Mouse (Mus musculus) forebrain, embryonic 15.5 days (tissue): Measurements from ENCODE around the gene Upk2. TPM values are rescaled to one million over a fixed set of nuclear protein-coding genes. Genes with fewer than 3 reads are reported as not detected.
A peak's percentile ranks its signal among the peaks of the same experiment; 100 is the strongest.
"Not testable (repeated sequence)": the region's sequence is repeated elsewhere in the genome, so short reads cannot be mapped to it uniquely, and the experiment has no call there.

ENCODE experiments used
- ATAC-seq: fragments of 200-750 bp; cut with Nextera tagmentation; replicated peaks from 2 replicates; pipeline ENCODE4 v1.8.0; 2017; ENCODE audit warnings: mild to moderate bottlenecking, moderate TSS enrichment, moderate library complexity
- H3K27ac ChIP-seq: fragments of 300-500 bp; sonication (generic); replicated peaks from 2 replicates; pipeline ENCODE4 v1.5.1; 2015; ENCODE audit warnings: mild to moderate bottlenecking, inconsistent platforms
- H3K27me3 ChIP-seq: fragments of 300-500 bp; sonication (generic); 2 replicates; pipeline ENCODE4 v1.6.1; 2015; ENCODE audit warnings: inconsistent platforms
- H3K36me3 ChIP-seq: fragments of 300-500 bp; sonication (generic); 2 replicates; pipeline ENCODE4 v1.6.1; 2015; ENCODE audit warnings: mild to moderate bottlenecking, inconsistent platforms
- H3K4me1 ChIP-seq: fragments of 300-500 bp; sonication (generic); 2 replicates; pipeline ENCODE4 v1.6.1; 2015; ENCODE audit warnings: inconsistent platforms
- H3K4me2 ChIP-seq: fragments of 300-500 bp; sonication (generic); replicated peaks from 2 replicates; pipeline ENCODE4 v1.6.1; 2015; ENCODE audit warnings: mild to moderate bottlenecking, inconsistent platforms
- H3K4me3 ChIP-seq: fragments of 300-500 bp; sonication (generic); 2 replicates; pipeline ENCODE4 v1.5.1; 2015; ENCODE audit warnings: mild to moderate bottlenecking, inconsistent platforms
- H3K9ac ChIP-seq: fragments of 300-500 bp; sonication (generic); replicated peaks from 2 replicates; pipeline ENCODE4 v1.6.1; 2015; ENCODE audit warnings: mild to moderate bottlenecking, inconsistent platforms
- H3K9me3 ChIP-seq: fragments of 300-500 bp; sonication (generic); 2 replicates; pipeline ENCODE4 v1.6.1; 2016; ENCODE audit warnings: inconsistent platforms
- WGBS: fragments of 180-500 bp; shearing (Covaris S2); methylation state at CpG from one replicate; pipeline ENCODE4 v1.1.7; 2015; ENCODE audit warnings: mixed read lengths; 5-methylcytosine and 5-hydroxymethylcytosine counted together
- polyA plus RNA-seq: library from polyadenylated mRNA; unstranded; fragments of >200 nt; fragmentation: Nextera tagmentation; extraction: Ambion mirVana; gene quantifications from 2 replicates; pipeline ENCODE4 v1.2.1, GENCODE M21; 2015

The Upk2 gene
- polyA plus RNA-seq, 1 experiment from 2014 or later: not detected

DNA sequence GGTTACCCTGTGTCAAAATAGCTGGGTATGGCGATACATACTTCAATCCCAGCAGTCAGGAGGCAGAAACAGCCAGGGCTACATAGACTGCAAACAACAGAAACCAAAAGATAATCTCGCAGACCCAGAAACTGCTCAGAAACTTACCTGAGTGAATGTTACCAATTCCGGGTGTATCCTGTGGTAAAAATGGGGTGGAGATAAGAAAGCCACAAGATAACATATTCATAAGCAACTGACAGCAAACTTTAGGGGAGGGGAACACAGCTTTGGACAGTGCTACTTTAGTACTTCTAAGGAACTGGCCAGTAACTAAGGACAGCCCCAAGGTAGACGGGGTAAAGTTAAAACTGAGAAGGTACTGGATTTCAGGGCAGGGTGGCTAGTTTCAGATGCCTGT is 42.5 kb downstream of the Upk2 start:
- no peak for ATAC-seq
- Histone ChIP-seq H3K27ac (no peak overlapping the region), H3K9ac (no peak overlapping the region), H3K4me3 (no peak overlapping the region), H3K9me3 (no peaks in the 10 kb centered on the region), H3K36me3 (peaks cover 53% of the 10 kb centered on the region), H3K27me3 (no peaks in the 10 kb centered on the region), H3K4me1 (peaks cover 20% of the 10 kb centered on the region), H3K4me2 (no peak overlapping the region)
- 87% methylated on average over 4 of the region's 4 CpGs for WGBS

DNA sequence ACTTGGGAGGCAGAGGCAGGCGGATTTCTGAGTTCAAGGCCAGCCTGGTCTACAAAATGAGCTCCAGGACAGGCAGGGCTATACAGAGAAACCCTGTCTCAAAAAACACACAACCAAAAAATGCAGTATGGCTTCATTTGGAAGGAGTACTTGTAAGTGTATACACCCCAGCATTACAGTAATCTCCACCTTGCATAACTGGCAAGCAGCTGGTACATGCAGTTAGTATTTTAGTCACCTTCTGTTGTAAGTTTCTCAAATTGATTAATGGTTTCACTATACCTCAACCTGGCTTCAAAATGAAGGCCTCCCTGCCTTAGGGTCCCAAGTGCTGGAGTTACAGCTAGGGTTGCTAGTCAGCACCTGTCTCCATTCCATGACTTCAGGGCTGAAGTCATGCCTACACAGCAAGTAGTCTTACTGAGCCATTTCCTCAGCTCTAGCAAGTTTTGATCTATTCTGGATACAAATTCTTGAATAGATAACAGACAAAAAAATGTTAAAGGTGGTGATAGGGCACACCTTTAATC is 43.1 kb downstream of the Upk2 start:
- H3K4me2 ChIP-seq: no peak overlapping the region

DNA sequence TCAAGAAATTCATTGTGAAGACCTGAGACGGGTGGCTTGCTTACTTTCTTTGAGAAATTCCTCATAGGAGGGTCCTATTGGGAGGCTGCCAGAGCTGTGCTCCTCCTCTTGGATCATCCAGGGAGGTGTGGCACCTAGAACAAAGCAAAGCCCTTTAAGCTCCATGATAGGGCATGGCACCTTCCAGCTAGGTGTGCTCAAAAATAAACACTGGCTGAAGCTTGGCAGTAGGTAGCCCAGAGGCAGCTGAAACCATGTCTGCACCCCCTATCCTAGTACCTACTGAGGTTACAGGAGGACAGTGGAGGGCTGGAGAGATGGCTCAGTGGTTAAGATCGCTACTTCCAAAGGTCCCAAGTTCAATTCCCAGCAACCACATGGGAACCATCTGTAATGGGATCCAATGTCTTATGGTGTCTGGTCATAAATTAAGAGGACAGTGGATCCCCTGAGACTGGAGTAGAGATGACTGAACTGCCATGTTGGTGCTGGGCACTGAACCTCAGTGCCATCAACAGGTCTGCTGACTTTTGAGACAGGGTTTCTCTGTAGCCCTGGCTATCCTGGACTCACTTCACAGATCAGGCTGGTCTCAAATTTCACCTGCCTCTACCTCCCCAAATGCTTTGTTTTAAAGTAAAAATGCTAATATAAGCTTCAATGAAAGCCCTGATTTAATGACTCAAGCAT is 44.0 kb downstream of the Upk2 start:
- Histone ChIP-seq H3K4me2 (no peak overlapping the region), H3K9ac (no peak overlapping the region), H3K4me3 (no peak overlapping the region), H3K27me3 (no peaks in the 10 kb centered on the region), H3K36me3 (peaks cover 53% of the 10 kb centered on the region), H3K9me3 (no peaks in the 10 kb centered on the region), H3K27ac (no peak overlapping the region), H3K4me1 (peaks cover 18% of the 10 kb centered on the region)
- WGBS: 79% methylated on average over 2 of the region's 2 CpGs
- no peak for ATAC-seq

More for the DNA sequence above, 43.1 kb downstream of the Upk2 start:
- Histone ChIP-seq H3K9ac (no peak overlapping the region), H3K27ac (no peak overlapping the region), H3K9me3 (no peaks in the 10 kb centered on the region), H3K4me1 (peaks cover 16% of the 10 kb centered on the region), H3K4me3 (no peak overlapping the region), H3K27me3 (no peaks in the 10 kb centered on the region), H3K36me3 (peaks cover 53% of the 10 kb centered on the region)
- no peak for ATAC-seq
- 80% methylated on average over 1 of the region's 1 CpGs for WGBS

DNA sequence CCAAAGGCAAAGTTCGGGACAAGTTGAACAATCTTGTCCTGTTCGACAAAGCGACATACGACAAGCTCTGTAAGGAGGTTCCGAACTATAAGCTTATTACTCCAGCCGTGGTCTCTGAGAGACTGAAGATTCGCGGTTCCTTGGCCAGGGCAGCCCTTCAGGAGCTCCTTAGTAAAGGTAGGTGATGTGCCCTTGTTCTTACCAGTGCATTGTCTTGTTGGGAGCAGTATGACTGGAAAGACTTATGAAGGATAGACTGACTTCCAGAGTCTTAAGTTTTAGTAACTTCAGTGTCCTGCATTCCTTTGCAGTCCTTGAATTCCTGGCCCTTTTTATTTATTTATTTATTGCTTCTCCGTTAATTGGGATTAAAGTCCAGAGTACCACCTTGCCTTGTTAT is 46.1 kb downstream of the Upk2 start:
- peaks cover 68% of the 10 kb centered on the region for H3K36me3 ChIP-seq
- H3K4me2 ChIP-seq: peak overlapping the region; percentile 68
- H3K9ac ChIP-seq, ATAC-seq, H3K27ac ChIP-seq, H3K9me3 ChIP-seq, H3K27me3 ChIP-seq: not testable (repeated sequence)
- H3K4me1 ChIP-seq: peaks cover 26% of the 10 kb centered on the region
- 80% methylated on average over 9 of the region's 9 CpGs for WGBS
- H3K4me3 ChIP-seq: peak overlapping the region; percentile 83

DNA sequence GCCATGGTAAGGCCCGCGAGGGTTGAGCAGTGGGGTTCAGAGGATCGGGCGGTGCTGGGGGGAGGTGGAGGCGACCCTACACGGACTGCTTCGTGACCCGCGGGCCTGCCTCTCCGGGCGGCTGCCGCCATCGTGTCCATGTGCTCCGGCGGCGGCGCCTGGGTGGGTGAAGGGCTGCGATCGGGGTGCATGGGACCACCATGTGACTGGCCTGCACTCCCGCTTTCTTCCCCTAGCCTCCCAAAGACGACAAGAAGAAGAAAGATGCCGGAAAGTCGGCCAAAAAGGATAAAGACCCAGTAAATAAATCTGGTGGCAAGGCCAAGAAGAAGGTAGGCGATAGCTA is 47.1 kb downstream of the Upk2 start:
- Histone ChIP-seq H3K4me1 (peaks cover 26% of the 10 kb centered on the region), H3K27ac (peak overlapping the region; percentile 98), H3K9me3 (no peaks in the 10 kb centered on the region), H3K9ac (peak overlapping the region; percentile 86), H3K4me2 (peak overlapping the region; percentile 68), H3K27me3 (no peaks in the 10 kb centered on the region), H3K4me3 (peak overlapping the region; percentile 83), H3K36me3 (peaks cover 69% of the 10 kb centered on the region)
- ATAC-seq: no peak
- WGBS: under 1% methylated on average over 24 of the region's 24 CpGs

DNA sequence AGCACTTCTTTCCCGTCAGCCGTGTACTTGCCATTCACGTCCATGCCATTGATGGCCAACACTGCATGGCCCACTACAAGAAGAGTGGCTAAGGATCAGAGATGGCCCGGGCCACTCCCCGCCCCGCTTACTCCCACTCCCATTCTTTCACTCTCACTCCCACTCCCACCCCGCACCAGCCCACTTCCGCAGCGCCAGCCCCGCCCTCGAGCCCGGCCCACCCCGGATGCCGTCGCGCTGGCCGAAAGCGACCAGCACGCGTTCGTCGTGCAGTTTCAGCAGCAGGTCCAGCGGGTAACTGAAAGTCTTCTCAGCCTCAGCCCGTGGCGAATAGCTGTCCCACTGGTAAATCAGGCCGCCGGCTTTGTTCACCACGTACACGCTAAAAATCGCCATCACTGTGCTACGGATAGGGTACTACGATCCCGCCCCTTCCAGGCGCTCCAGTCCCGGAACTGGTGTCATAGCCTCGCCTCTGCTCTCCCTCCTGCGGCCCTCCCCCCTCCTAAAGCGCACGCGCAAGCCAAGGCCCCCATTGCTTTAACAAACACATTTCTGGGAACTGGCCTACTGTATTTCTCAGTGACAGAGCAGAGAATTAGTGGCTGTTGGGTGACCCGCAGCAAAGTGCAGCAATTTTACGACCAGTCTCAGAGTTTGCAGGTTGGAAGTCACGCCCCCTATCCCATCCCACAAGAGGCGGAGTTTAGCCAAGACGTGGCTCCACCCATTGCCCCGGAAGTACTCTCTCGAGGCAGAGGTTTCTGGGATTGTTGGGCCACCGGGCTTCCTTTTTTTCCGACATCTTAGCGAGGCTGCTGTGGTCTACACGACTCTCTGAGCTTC is 47.6 kb downstream of the Upk2 start, which contains the start of the genes Rps25 and Trappc4:
TSS of gene Rps25 (plus strand) at position 234 of the 846 bp plus-strand sequence.
TSS of gene Trappc4 (minus strand) at position 695 of the 846 bp plus-strand sequence.
- under 1% methylated on average over 51 of the region's 51 CpGs for WGBS
- Histone ChIP-seq H3K9ac (peak within 1 kb of the TSS; percentile 86), H3K27me3 (no peaks in the 10 kb centered on the region), H3K4me1 (peaks cover 26% of the 10 kb centered on the region), H3K4me3 (peak within 1 kb of the TSS; percentile 83), H3K36me3 (peaks cover 69% of the 10 kb centered on the region), H3K4me2 (peak within 1 kb of the TSS; percentile 68), H3K9me3 (no peaks in the 10 kb centered on the region), H3K27ac (peak within 1 kb of the TSS; percentile 98)
- peak; percentile 97 for ATAC-seq

DNA sequence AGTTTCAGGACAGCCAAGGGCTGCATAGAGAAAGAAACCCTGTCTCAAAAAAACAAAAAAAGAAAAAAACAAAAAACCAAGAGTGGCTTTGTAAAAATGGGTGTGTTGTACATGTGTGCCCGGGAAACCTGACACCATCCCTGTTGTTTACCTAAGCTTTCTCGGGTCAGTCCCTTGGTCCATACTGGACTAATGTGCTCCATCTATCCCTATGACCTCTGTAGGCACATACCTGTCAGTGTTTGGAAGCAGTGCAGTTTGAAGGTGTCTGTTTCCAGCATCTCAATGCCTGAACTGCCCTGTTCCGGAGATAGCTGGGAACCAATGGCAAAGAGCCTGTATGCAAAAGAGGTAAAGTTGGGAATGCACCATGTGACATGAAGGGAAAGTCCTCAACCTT is 49.8 kb downstream of the Upk2 start:
- no peak overlapping the region for H3K27ac ChIP-seq
- H3K9me3 ChIP-seq: no peaks in the 10 kb centered on the region
- 83% methylated on average over 3 of the region's 3 CpGs for WGBS
- no peak overlapping the region for H3K4me3 ChIP-seq
- ATAC-seq: no peak
- H3K27me3 ChIP-seq: no peaks in the 10 kb centered on the region
- H3K36me3 ChIP-seq: peaks cover 68% of the 10 kb centered on the region
- no peak overlapping the region for H3K9ac ChIP-seq
- peaks cover 26% of the 10 kb centered on the region for H3K4me1 ChIP-seq
- no peak overlapping the region for H3K4me2 ChIP-seq

Other genes with a start within 250 kb of the Upk2 start
- 25.7 and 26.4 TPM in 2 replicates for gene Cbl, start 220.9 kb downstream of the Upk2 start, polyA plus RNA-seq
- 0.32 TPM in 1 of 2 replicates, not detected in the other for gene Ccdc153, start 214.3 kb downstream of the Upk2 start, polyA plus RNA-seq
- gene Pdzd3, start 203.5 kb downstream of the Upk2 start, polyA plus RNA-seq: 0.59 and 0.61 TPM in 2 replicates
- 4.5 and 5.2 TPM in 2 replicates for gene Nlrx1, start 186.4 kb downstream of the Upk2 start, polyA plus RNA-seq
- gene Abcg4, start 166.4 kb downstream of the Upk2 start, polyA plus RNA-seq: 14.2 and 15.6 TPM in 2 replicates
- gene Hinfp, start 149.3 kb downstream of the Upk2 start, polyA plus RNA-seq: 33.4 and 35.4 TPM in 2 replicates
- 21.5 and 24.2 TPM in 2 replicates for gene C2cd2l, start 134.7 kb downstream of the Upk2 start, polyA plus RNA-seq
- gene Dpagt1, start 129.0 kb downstream of the Upk2 start, polyA plus RNA-seq: 32.2 and 32.5 TPM in 2 replicates
- 232 and 253 TPM in 2 replicates for gene H2afx, start 120.3 kb downstream of the Upk2 start, polyA plus RNA-seq
- 66.3 and 71.2 TPM in 2 replicates for gene Hmbs, start 110.7 kb downstream of the Upk2 start, polyA plus RNA-seq
- 38.4 and 42.3 TPM in 2 replicates for gene Vps11, start 93.3 kb downstream of the Upk2 start, polyA plus RNA-seq
- 21.6 and 22.0 TPM in 2 replicates for gene Hyou1, start 75.5 kb downstream of the Upk2 start, polyA plus RNA-seq
- 36.1 and 37.4 TPM in 2 replicates for gene Slc37a4, start 58.1 kb downstream of the Upk2 start, polyA plus RNA-seq
- gene Rps25, start 47.8 kb downstream of the Upk2 start, polyA plus RNA-seq: 1,070 and 1,143 TPM in 2 replicates
- gene Trappc4, start 47.4 kb downstream of the Upk2 start, polyA plus RNA-seq: 320 and 321 TPM in 2 replicates
- 34.6 and 35.1 TPM in 2 replicates for gene Ccdc84, start 36.4 kb downstream of the Upk2 start, polyA plus RNA-seq
- not detected in 2 replicates for gene Foxr1, start 13.8 kb downstream of the Upk2 start, polyA plus RNA-seq
- gene Bcl9l, start 27.8 kb upstream of the Upk2 start, polyA plus RNA-seq: 13.6 and 14.4 TPM in 2 replicates
- 0.06 TPM in 1 of 2 replicates, not detected in the other for gene Cxcr5, start 106.9 kb upstream of the Upk2 start, polyA plus RNA-seq
- 22.9 and 23.1 TPM in 2 replicates for gene Ddx6, start 149.9 kb upstream of the Upk2 start, polyA plus RNA-seq
- gene Treh, start 218.3 kb upstream of the Upk2 start, polyA plus RNA-seq: not detected in 2 replicates